Mouse (Mus musculus) midbrain, embryonic 14.5 days (tissue): ENCODE results near the gene Fbxl12. TPM values are rescaled to one million over a fixed set of nuclear protein-coding genes. Genes with fewer than 3 reads are reported as not detected.

ENCODE experiments used
- ATAC-seq: fragments of 200-750 bp; cut with Nextera tagmentation; 2 replicates; pipeline ENCODE4 v1.8.0; 2017; ENCODE audit warnings: moderate number of reproducible peaks, moderate library complexity; ENCODE audit not compliant: low FRiP score, low TSS enrichment
- DNase-seq: peaks from one replicate; pipeline ENCODE4 v3.0.0-alpha.2; 2015
- H3K27ac ChIP-seq: fragments of 300-500 bp; sonication (generic); replicated peaks from 2 replicates; pipeline ENCODE4 v1.5.1; 2014; ENCODE audit warnings: mild to moderate bottlenecking, low read depth, low read length, moderate library complexity
- H3K27me3 ChIP-seq: fragments of 300-500 bp; sonication (generic); 2 replicates; pipeline ENCODE4 v1.6.1; 2014; ENCODE audit warnings: low read length, control low read depth, mixed read lengths; ENCODE audit not compliant: control insufficient read depth, insufficient read depth
- H3K36me3 ChIP-seq: fragments of 300-500 bp; sonication (generic); 2 replicates; pipeline ENCODE4 v1.6.1; 2014; ENCODE audit warnings: low read length, control low read depth; ENCODE audit not compliant: control insufficient read depth, insufficient read depth
- H3K4me1 ChIP-seq: fragments of 300-500 bp; sonication (generic); 2 replicates; pipeline ENCODE4 v1.6.1; 2014; ENCODE audit warnings: mild to moderate bottlenecking, antibody characterized with exemption, low read length, control low read depth; ENCODE audit not compliant: control insufficient read depth, insufficient read depth
- H3K4me2 ChIP-seq: fragments of 300-500 bp; sonication (generic); 2 replicates; pipeline ENCODE4 v1.6.1; 2014; ENCODE audit warnings: mild to moderate bottlenecking, low read length, moderate library complexity
- H3K4me3 ChIP-seq: fragments of 300-500 bp; sonication (generic); replicated peaks from 2 replicates; pipeline ENCODE4 v1.5.1; 2014; ENCODE audit warnings: low read depth, low read length
- H3K9ac ChIP-seq: fragments of 300-500 bp; sonication (generic); replicated peaks from 2 replicates; pipeline ENCODE4 v1.6.1; 2014; ENCODE audit warnings: mild to moderate bottlenecking, low read length, moderate library complexity
- H3K9me3 ChIP-seq: fragments of 300-500 bp; sonication (generic); 2 replicates; pipeline ENCODE4 v1.6.1; 2016; ENCODE audit warnings: low read length, control low read depth, mixed read lengths; ENCODE audit not compliant: control insufficient read depth
- WGBS: fragments of 180-500 bp; shearing (Covaris S2); extraction: QIAGEN DNeasy Blood & Tissue Kit; methylation state at CpG from one replicate; pipeline ENCODE4 v1.1.7; 2014; 5-methylcytosine and 5-hydroxymethylcytosine counted together
- polyA plus RNA-seq: library from polyadenylated mRNA; unstranded; fragments of >200 nt; fragmentation: Nextera tagmentation; extraction: Ambion mirVana; gene quantifications from 2 replicates; pipeline ENCODE4 v1.2.1, GENCODE M21; 2014

The Fbxl12 gene
- polyA plus RNA-seq, 1 experiment from 2014 or later, result 12.1 TPM

- Histone ChIP-seq H3K9ac (no peak overlapping the region), H3K27ac (peak overlapping the region; percentile 75), H3K36me3 (no peaks in the 10 kb centered on the region), H3K27me3 (no peaks in the 10 kb centered on the region), H3K4me2 (no peak overlapping the region), H3K9me3 (no peaks in the 10 kb centered on the region), H3K4me1 (peaks cover 4% of the 10 kb centered on the region; the same call in 1 of the 2 replicates), H3K4me3 (no peak overlapping the region)
- ATAC-seq (no peak), DNase-seq (peak; percentile 54)
- 55% methylated on average over 9 of the region's 9 CpGs for WGBS
These were observed 35.9 kb upstream of the Fbxl12 start for GRCm38 (mm10) chr9:20680378-20680958.

DNA sequence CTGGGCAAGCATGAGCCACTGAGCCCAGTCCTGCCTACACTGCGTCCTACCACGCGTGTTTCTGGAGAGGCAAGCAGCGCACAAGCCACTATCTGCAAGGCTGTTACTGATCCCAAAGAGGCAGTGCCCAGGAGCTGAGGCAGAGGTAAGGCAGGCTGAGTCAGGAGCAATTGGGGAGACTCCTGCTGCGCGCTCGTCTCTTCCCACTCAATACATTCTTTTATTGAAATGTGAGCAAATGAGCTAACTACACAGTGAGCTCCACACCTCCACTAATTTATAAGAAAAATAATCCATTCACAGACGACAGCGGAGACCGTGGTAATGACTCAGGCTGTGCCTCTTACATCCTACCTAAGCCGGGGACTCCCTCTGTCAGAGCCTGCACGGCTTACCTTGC lies 33.3 kb upstream of the Fbxl12 start:
- no peaks in the 10 kb centered on the region for H3K9me3 ChIP-seq
- no peak overlapping the region for H3K4me3 ChIP-seq
- DNase-seq (no peak), ATAC-seq (no peak)
- H3K36me3 ChIP-seq, result 0 out of 2 replicates have a peak, but pooled peaks cover 4% of the 10 kb centered on the region
- peaks cover 4% of the 10 kb centered on the region; the same call in 1 of the 2 replicates for H3K4me1 ChIP-seq
- H3K27me3 ChIP-seq, result no peaks in the 10 kb centered on the region
- H3K27ac ChIP-seq, result no peak overlapping the region
- H3K9ac ChIP-seq, result no peak overlapping the region
- 89% methylated on average over 12 of the region's 12 CpGs for WGBS
- H3K4me2 ChIP-seq, result no peak overlapping the region

DNA sequence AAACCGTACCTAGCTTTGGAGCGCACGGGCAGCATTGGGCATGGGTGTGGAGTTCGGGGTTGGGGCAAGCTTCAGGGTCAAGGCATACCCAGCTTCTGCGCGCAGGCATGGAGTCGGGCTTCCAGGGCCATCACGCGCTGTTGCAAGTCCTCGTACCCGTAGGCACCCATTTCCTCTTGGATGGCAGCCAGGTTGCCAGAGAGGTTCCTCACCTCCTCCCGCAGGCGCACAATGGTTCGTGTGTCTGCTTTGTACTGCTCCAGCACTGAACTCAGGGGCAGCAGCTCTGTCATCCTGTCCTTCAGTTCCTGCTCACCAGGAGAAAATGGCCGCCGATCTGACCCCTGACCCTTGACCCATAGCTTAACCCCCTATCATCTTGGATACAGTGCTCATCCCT lies 27.5 kb upstream of the Fbxl12 start:
- no peak overlapping the region for H3K9ac ChIP-seq
- ATAC-seq (no peak), DNase-seq (no peak)
- H3K4me2 ChIP-seq, result no peak overlapping the region
- H3K27me3 ChIP-seq, result no peaks in the 10 kb centered on the region
- peaks cover 25% of the 10 kb centered on the region; the same call in 1 of the 2 replicates for H3K36me3 ChIP-seq
- no peak overlapping the region for H3K27ac ChIP-seq
- no peaks in the 10 kb centered on the region for H3K9me3 ChIP-seq
- H3K4me3 ChIP-seq, result no peak overlapping the region
- no peaks in the 10 kb centered on the region for H3K4me1 ChIP-seq
- WGBS, result 90% methylated on average over 16 of the region's 16 CpGs

DNA sequence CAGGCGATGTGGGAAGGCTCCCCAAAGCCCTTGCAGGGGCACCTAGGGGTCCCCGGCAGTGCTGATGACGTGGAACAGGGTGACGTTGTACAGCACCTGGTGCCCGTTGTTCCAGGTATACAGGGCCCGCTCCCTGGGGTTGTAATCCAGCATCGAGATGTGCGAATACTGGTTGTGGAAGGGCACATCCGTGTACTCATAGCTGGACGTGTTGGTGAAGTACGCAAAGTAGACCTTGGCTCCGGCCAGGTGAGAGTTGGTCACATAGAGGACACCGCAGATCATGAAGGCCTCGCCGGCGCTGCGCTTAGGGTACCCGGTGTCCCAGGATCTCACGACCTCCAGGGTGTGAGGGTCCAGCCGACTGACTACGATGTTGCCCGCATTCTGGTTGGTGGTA lies 23.5 kb upstream of the Fbxl12 start:
- Histone ChIP-seq H3K4me2 (no peak overlapping the region), H3K27ac (no peak overlapping the region), H3K9ac (no peak overlapping the region), H3K27me3 (no peaks in the 10 kb centered on the region), H3K9me3 (no peaks in the 10 kb centered on the region), H3K4me3 (no peak overlapping the region), H3K36me3 (peaks cover 38% of the 10 kb centered on the region), H3K4me1 (peaks cover 16% of the 10 kb centered on the region)
- WGBS, result 95% methylated on average over 22 of the region's 22 CpGs
- DNase-seq, result no peak
- no peak for ATAC-seq

DNA sequence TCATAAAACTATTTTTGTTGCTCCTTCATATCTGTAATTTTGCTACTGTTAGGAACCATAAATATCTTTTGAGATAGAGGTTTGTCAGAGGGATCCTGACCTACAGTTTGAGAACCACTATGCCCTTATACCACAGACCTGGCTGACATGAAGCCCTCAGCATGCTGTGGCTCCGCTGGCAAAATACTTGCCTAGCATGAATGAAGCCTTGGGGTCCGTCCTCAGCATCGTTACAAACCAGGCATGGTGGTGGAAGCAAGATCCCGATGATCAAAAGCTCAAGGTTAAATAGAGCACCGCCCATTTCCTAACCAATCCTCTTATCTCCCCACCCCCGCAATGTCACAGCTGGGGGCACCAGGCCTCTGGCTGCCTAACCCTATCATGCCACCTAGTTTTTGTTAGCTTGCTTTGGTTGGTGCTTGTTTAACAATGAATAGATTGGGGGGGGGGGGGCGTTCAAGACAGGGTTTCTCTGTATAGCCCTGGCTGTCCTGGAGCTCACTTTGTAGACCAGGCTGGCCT lies 22.0 kb upstream of the Fbxl12 start:
- Histone ChIP-seq H3K4me3 (no peak overlapping the region), H3K27ac (0 out of 2 replicates have a peak overlapping the region, but pooled peaks have one; percentile 26), H3K36me3 (peaks cover 44% of the 10 kb centered on the region), H3K4me2 (no peak overlapping the region), H3K9me3 (no peaks in the 10 kb centered on the region), H3K27me3 (no peaks in the 10 kb centered on the region), H3K4me1 (peaks cover 19% of the 10 kb centered on the region), H3K9ac (no peak overlapping the region)
- ATAC-seq (no peak), DNase-seq (no peak)
- 12% methylated on average over 7 of the region's 7 CpGs for WGBS

GRCm38 (mm10) chr9:20665925-20666324 lies 21.4 kb upstream of the Fbxl12 start:
- ATAC-seq (no peak), DNase-seq (peak; percentile 53)
- H3K27me3 ChIP-seq, result no peaks in the 10 kb centered on the region
- 16% methylated on average over 8 of the region's 8 CpGs for WGBS
- peaks cover 48% of the 10 kb centered on the region for H3K36me3 ChIP-seq
- H3K9me3 ChIP-seq, result no peaks in the 10 kb centered on the region
- H3K4me3 ChIP-seq, result no peak overlapping the region
- H3K27ac ChIP-seq, result 0 out of 2 replicates have a peak overlapping the region, but pooled peaks have one; percentile 26
- no peak overlapping the region for H3K9ac ChIP-seq
- H3K4me1 ChIP-seq, result peaks cover 19% of the 10 kb centered on the region
- H3K4me2 ChIP-seq, result no peak overlapping the region

- 73% methylated on average over 5 of the region's 5 CpGs for WGBS
- Histone ChIP-seq H3K27me3 (no peaks in the 10 kb centered on the region), H3K4me3 (no peak overlapping the region), H3K4me2 (no peak overlapping the region), H3K27ac (peak overlapping the region; percentile 68), H3K36me3 (peaks cover 51% of the 10 kb centered on the region), H3K9ac (no peak overlapping the region), H3K9me3 (no peaks in the 10 kb centered on the region), H3K4me1 (peaks cover 19% of the 10 kb centered on the region)
- DNase-seq (no peak), ATAC-seq (no peak)
These were observed 20.5 kb upstream of the Fbxl12 start for GRCm38 (mm10) chr9:20664982-20665637.

- H3K9ac ChIP-seq, result no peak overlapping the region
- peak; percentile 47 for DNase-seq
- H3K4me1 ChIP-seq, result peaks cover 19% of the 10 kb centered on the region
- no peaks in the 10 kb centered on the region for H3K27me3 ChIP-seq
- H3K27ac ChIP-seq, result peak overlapping the region; percentile 68
- peak; percentile 21; the same call in 1 of the 2 replicates for ATAC-seq
- no peak overlapping the region for H3K4me2 ChIP-seq
- H3K4me3 ChIP-seq, result no peak overlapping the region
- H3K9me3 ChIP-seq, result no peaks in the 10 kb centered on the region
- 63% methylated on average over 2 of the region's 2 CpGs for WGBS
- H3K36me3 ChIP-seq, result peaks cover 59% of the 10 kb centered on the region
These were observed 19.8 kb upstream of the Fbxl12 start for GRCm38 (mm10) chr9:20664366-20664765.
